Mouse (Mus musculus) C2C12 (cell line): Measurements from ENCODE around the gene Cyba.

Experiments used
- CTCF ChIP-seq: IDR thresholded peaks from one replicate; pipeline ENCODE4 v1.5.1; 2011; ENCODE audit not compliant: control insufficient read depth, insufficient read depth, insufficient read length
- FOSL1 ChIP-seq: IDR thresholded peaks from one replicate; pipeline ENCODE4 v1.8.0; 2011; ENCODE audit warnings: mild to moderate bottlenecking, low read length; ENCODE audit not compliant: poor library complexity, insufficient read depth, severe bottlenecking
- MAX ChIP-seq: IDR thresholded peaks from one replicate; pipeline ENCODE4 v1.6.1; 2011; ENCODE audit warnings: mild to moderate bottlenecking, control low read depth
- MYOG ChIP-seq: IDR thresholded peaks from one replicate; pipeline ENCODE4 v1.6.1; 2011; ENCODE audit not compliant: control insufficient read depth, insufficient read length; ENCODE audit errors: extremely low read depth

GRCm38 (mm10) chr8:122419881-122420555 is 12.7 kb downstream of the Cyba start:
- TF ChIP-seq CTCF (no peak), FOSL1 (no peak), MAX (no peak), MYOG (no peak)
